Comparison of ENCODE assay signal across 13 mouse cellular contexts in genomic region chr9:35324571-35324970, GRCm38 (mm10). TPM values are rescaled to one million over a fixed set of nuclear protein-coding genes. Genes with fewer than 3 reads are reported as not detected.
DNase-seq lines count a peak whose midpoint lies in the region; ATAC-seq and TF ChIP-seq lines count a peak whose summit lies in the region.
"Had no signal": no experiment of that assay in that cellular context is flagged by ENCODE, and none has a peak within 500 bp of the region (broad histone marks: within the 10 kb centered on the region; RNA-seq: fewer than 3 reads in every experiment).

No protein-coding gene starts in this region.

- H3K9me3 ChIP-seq in limb, embryonic 11.5 days (ENCODE audit: control insufficient read depth, low read length), result no peaks in the 10 kb centered on the region
- no peaks in the 10 kb centered on the region for H3K9me3 ChIP-seq in stomach, postnatal 0 days (ENCODE audit: control insufficient read depth, low read length)
- H3K9me3 ChIP-seq: hindbrain, embryonic 15.5 days; neural tube, embryonic 15.5 days had no signal

- H3K9ac ChIP-seq in limb, embryonic 11.5 days (ENCODE audit: low read length), result no peak overlapping the region; the same call in 1 of the 2 replicates
- H3K9ac ChIP-seq in stomach, postnatal 0 days (ENCODE audit: low read length), result no peak overlapping the region
- H3K9ac ChIP-seq: hindbrain, embryonic 15.5 days; neural tube, embryonic 15.5 days had no signal

- 3% methylated on average over 2 of the region's 2 CpGs for WGBS in limb, embryonic 11.5 days
- WGBS in stomach, postnatal 0 days, result 62% methylated on average over 2 of the region's 2 CpGs

- no peak overlapping the region for H3K4me3 ChIP-seq in limb, embryonic 11.5 days (ENCODE audit: low read depth, low read length)
- H3K4me3 ChIP-seq in stomach, postnatal 0 days (ENCODE audit: low read depth, low read length), result no peak overlapping the region
- H3K4me3 ChIP-seq: hindbrain, embryonic 15.5 days; neural tube, embryonic 15.5 days had no signal

- DNase-seq in kidney, postnatal 4 days, result peak; percentile 66 to 71
- DNase-seq in kidney, postnatal 36 days, result no peak
- DNase-seq in embryo, embryonic 10.5 days (ENCODE audit: low spot score), result peak; percentile 74
- DNase-seq in limb, embryonic 11.5 days (ENCODE audit: low spot score), result peak; percentile 80
- no peak for DNase-seq in stomach, postnatal 0 days (ENCODE audit: low spot score)
- DNase-seq in frontal cortex, adult 2 months (ENCODE audit: extremely low spot score in 1 of 2, low spot score in 1 of 2), result no peak
- DNase-seq in urinary bladder, postnatal 14 days (ENCODE audit: low spot score), result no peak
- DNase-seq: adrenal gland, postnatal 10 days; cerebellum, postnatal 10 days; right cerebral cortex, postnatal 14 days; thymus, postnatal 14 days had no signal

- H3K36me3 ChIP-seq in limb, embryonic 11.5 days (ENCODE audit: control insufficient read depth, insufficient read depth, low read length), result no peaks in the 10 kb centered on the region
- no peaks in the 10 kb centered on the region for H3K36me3 ChIP-seq in stomach, postnatal 0 days (ENCODE audit: control insufficient read depth, insufficient read depth, low read length)
- H3K36me3 ChIP-seq: hindbrain, embryonic 15.5 days; neural tube, embryonic 15.5 days had no signal

- no peak overlapping the region; the same call in 1 of the 2 replicates for H3K27ac ChIP-seq in limb, embryonic 11.5 days (replicated peaks; ENCODE audit: low read depth, low read length)
- H3K27ac ChIP-seq in stomach, postnatal 0 days (replicated peaks), result no peak overlapping the region
- H3K27ac ChIP-seq: hindbrain, embryonic 15.5 days; neural tube, embryonic 15.5 days had no signal

- TF ChIP-seq CTCF in stomach, postnatal 0 days (IDR thresholded peaks at IDR 0.05; ENCODE audit: low read depth), result no peak

- ATAC-seq in limb, embryonic 11.5 days (ENCODE audit: insufficient number of reproducible peaks, low FRiP score, low TSS enrichment, low read depth), result no peak
- ATAC-seq in stomach, postnatal 0 days (ENCODE audit: low FRiP score, low TSS enrichment), result 0 out of 2 replicates have a peak, but pooled peaks have one; percentile 6

- H3K27me3 ChIP-seq in limb, embryonic 11.5 days (ENCODE audit: control insufficient read depth, insufficient read depth, low read length), result no peaks in the 10 kb centered on the region
- no peaks in the 10 kb centered on the region for H3K27me3 ChIP-seq in stomach, postnatal 0 days (ENCODE audit: control insufficient read depth, insufficient read depth, low read length)

- no peak overlapping the region for H3K4me2 ChIP-seq in limb, embryonic 11.5 days (ENCODE audit: low read depth, severe bottlenecking)
- no peak overlapping the region for H3K4me2 ChIP-seq in stomach, postnatal 0 days (replicated peaks; ENCODE audit: low read depth)
- H3K4me2 ChIP-seq: hindbrain, embryonic 15.5 days; neural tube, embryonic 15.5 days had no signal

- peaks cover 47% of the 10 kb centered on the region for H3K4me1 ChIP-seq in limb, embryonic 11.5 days (ENCODE audit: control insufficient read depth, insufficient read depth, low read length)
- no peaks in the 10 kb centered on the region for H3K4me1 ChIP-seq in stomach, postnatal 0 days (replicated peaks; ENCODE audit: control insufficient read depth, insufficient read depth)
- H3K4me1 ChIP-seq: hindbrain, embryonic 15.5 days; neural tube, embryonic 15.5 days had no signal

- TF ChIP-seq EP300 in stomach, postnatal 0 days (optimal IDR thresholded peaks at IDR 0.05), result no peak

RNA-seq across cellular contexts. Expression of gene Rpusd4, which starts 56.9 kb away (rescaled TPM):
- polyA plus RNA-seq in limb, embryonic 11.5 days (2014; fragmentation: Nextera tagmentation; extraction: Ambion mirVana), result 37.4 and 38.5 TPM in 2 replicates
- 15.1 and 16.0 TPM in 2 replicates for polyA plus RNA-seq in stomach, postnatal 0 days (2015; fragmentation: Nextera tagmentation; extraction: Ambion mirVana)
- 10.0 and 10.8 TPM in 2 replicates for polyA plus RNA-seq in frontal cortex, adult 2 months (2012; rRNA removed)

RNA-seq across cellular contexts. Expression of gene Fam118b, which starts 57.0 kb away (rescaled TPM):
- polyA plus RNA-seq in limb, embryonic 11.5 days (2014; fragmentation: Nextera tagmentation; extraction: Ambion mirVana), result 63.0 and 64.9 TPM in 2 replicates
- polyA plus RNA-seq in stomach, postnatal 0 days (2015; fragmentation: Nextera tagmentation; extraction: Ambion mirVana), result 23.6 and 24.0 TPM in 2 replicates
- polyA plus RNA-seq in frontal cortex, adult 2 months (2012; rRNA removed), result 20.0 and 21.4 TPM in 2 replicates

Comparison
In these comparisons a context has a peak if more than half of its experiments do, and no peak if none do; other contexts are left out.
1. DNase-seq: peak in kidney, postnatal 4 days (2 of 2), embryo, embryonic 10.5 days (single experiment) and limb, embryonic 11.5 days (single experiment); none in kidney, postnatal 36 days (0 of 2), stomach, postnatal 0 days (single experiment), frontal cortex, adult 2 months (0 of 2) and urinary bladder, postnatal 14 days (single experiment).